Mouse (Mus musculus): ENCODE results near the gene Pkd1.

DNA sequence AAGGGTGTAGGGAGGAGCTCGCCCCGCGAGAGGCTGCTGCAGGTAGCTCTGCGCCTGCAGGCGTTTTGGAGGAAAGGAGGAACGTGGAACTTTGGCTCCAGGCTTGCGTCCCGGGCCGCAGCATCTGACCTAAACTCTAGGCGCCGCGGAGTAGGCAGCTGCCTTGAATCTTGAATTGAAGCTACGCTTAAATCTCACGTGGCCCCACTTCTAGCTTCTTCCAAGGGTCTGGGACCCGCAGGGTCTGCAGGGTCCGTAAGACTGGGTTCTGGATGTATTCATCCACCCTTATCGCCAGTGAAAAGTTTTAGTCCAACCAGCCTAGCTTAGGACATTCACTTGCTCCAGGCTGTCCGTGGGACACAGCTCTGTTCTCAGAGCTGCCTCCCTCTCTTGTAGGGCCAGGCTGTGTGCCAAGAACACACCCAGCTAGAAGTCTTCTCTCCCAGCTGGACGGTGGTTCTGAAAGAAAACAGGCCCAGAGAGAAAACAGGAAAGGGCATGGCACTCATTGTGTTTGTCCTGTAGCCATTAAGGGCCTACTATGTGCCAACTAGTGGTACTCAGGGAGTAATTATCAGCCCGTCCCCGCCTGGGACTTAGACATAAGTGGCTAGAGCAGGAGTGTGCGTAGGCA is 83.3 kb downstream of the Pkd1 start:
- TF ChIP-seq TAL1 (IDR thresholded peaks at IDR 0.05; ENCODE audit: low read length): no peak
- TF ChIP-seq GATA1 (IDR thresholded peaks at IDR 0.05; ENCODE audit: low read length): no peak
